Mouse (Mus musculus): ENCODE data around the gene C2cd2. TPM values are rescaled to one million over a fixed set of nuclear protein-coding genes. Genes with fewer than 3 reads are reported as not detected.

C2cd2 gene
- polyA plus RNA-seq, 1 experiment = 26.0 TPM

DNA sequence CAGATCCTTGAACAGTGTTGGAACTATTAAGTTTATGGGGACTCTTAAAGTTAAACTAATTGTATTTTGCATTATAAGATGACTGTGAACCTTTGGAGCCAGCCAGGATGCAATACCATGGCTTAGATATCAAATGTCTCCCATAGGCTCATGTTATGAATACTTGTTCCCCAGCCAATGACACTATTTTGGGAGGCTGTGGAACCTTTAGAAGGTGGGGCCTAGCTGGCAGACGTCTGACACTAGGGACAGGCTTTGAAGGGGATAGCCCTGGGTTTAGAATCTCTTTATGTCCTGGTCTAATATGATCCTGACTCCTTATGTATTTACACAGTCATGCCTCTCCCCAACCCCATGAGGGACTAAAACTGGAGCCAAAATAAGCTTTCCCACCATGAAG, 88.0 kb downstream of the C2cd2 start:
- no peak overlapping the region for H3K4me3 ChIP-seq (ENCODE audit: insufficient read depth, low read depth, low read length)
- WGBS = 63% methylated on average over 1 of the region's 1 CpGs
- no peaks in the 10 kb centered on the region for H3K27me3 ChIP-seq (replicated peaks; ENCODE audit: control insufficient read depth, insufficient read depth, low read length)
- DNase-seq = no peak
- no peak overlapping the region for H3K27ac ChIP-seq (ENCODE audit: insufficient read depth, low read depth, low read length)
- peaks cover 2% of the 10 kb centered on the region; the same call in 1 of the 2 replicates for H3K36me3 ChIP-seq (ENCODE audit: control insufficient read depth, insufficient read depth, low read length)
- H3K4me1 ChIP-seq (ENCODE audit: control insufficient read depth, insufficient read depth, low read length) = no peaks in the 10 kb centered on the region
- TF ChIP-seq POLR2A (IDR thresholded peaks at IDR 0.05; ENCODE audit: low read depth, low read length) = no peak
- no peak for TF ChIP-seq CTCF (conservative IDR thresholded peaks at IDR 0.05; ENCODE audit: insufficient read depth, insufficient read length, low read depth, low read length)

GRCm38 (mm10) chr16:97872657-97873056, 89.7 kb downstream of the C2cd2 start:
- WGBS = 51% methylated on average over 5 of the region's 5 CpGs
- Histone ChIP-seq H3K27ac (ENCODE audit: insufficient read depth, low read depth, low read length) (no peak overlapping the region), H3K27me3 (replicated peaks; ENCODE audit: control insufficient read depth, insufficient read depth, low read length) (no peaks in the 10 kb centered on the region), H3K4me1 (ENCODE audit: control insufficient read depth, insufficient read depth, low read length) (no peaks in the 10 kb centered on the region), H3K36me3 (ENCODE audit: control insufficient read depth, insufficient read depth, low read length) (peaks cover 2% of the 10 kb centered on the region; the same call in 1 of the 2 replicates), H3K4me3 (ENCODE audit: insufficient read depth, low read depth, low read length) (no peak overlapping the region)
- DNase-seq = peak; percentile 43
- TF ChIP-seq CTCF (conservative IDR thresholded peaks at IDR 0.05; ENCODE audit: insufficient read depth, insufficient read length, low read depth, low read length) = no peak
- no peak for TF ChIP-seq POLR2A (IDR thresholded peaks at IDR 0.05; ENCODE audit: low read depth, low read length)

DNA sequence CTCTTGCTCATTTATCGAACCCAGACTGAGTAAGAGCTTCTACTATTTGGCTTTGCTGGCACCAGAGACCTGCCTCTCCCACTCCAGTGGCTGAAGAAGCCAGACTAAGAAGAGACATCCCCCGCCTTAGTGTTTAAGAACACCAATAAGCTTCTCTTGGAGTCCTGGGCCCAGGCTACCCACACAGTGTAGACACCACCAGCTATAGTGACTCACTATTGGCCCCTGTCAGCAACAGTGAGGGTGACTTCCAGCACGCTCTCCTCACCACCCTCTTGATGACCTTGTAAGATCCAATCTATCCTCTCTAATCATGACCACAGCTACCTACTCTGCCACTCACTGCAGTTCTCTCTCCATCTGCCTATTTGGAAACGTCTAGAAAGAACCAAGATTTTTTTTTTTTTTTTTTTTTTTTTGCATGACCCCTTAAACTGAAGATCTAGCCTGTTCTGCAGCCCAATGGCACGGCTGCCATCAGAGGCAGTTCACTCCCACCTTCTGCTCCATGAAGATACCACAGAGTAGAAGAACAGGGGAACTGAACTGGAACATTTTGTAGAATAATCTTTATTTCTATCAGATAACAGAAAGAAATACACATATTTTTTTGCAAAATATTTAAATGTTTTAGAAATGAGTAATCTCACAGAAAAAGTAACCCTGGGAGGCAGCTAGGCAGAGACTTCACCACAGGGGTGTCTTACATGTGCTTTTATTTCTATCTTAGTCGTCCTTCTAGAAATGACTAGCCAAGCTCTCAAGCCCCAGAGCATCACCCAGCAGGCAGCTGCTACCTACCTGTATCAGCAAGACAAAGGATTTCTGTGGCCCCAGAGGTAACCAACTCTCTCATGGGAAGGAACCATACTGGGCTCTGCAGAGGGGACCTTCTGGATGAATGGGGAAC, 93.0 kb downstream of the C2cd2 start:
- H3K4me1 ChIP-seq (ENCODE audit: control insufficient read depth, insufficient read depth, low read length) = no peaks in the 10 kb centered on the region
- no peak for DNase-seq
- no peak overlapping the region for H3K4me3 ChIP-seq (ENCODE audit: insufficient read depth, low read depth, low read length)
- no peaks in the 10 kb centered on the region; the same call in none of the 2 replicates for H3K36me3 ChIP-seq (ENCODE audit: control insufficient read depth, insufficient read depth, low read length)
- H3K27ac ChIP-seq (ENCODE audit: insufficient read depth, low read depth, low read length) = no peak overlapping the region
- TF ChIP-seq CTCF (conservative IDR thresholded peaks at IDR 0.05; ENCODE audit: insufficient read depth, insufficient read length, low read depth, low read length) (no peak), POLR2A (IDR thresholded peaks at IDR 0.05; ENCODE audit: low read depth, low read length) (no peak)
- WGBS = 81% methylated on average over 6 of the region's 6 CpGs
- H3K27me3 ChIP-seq (replicated peaks; ENCODE audit: control insufficient read depth, insufficient read depth, low read length) = no peaks in the 10 kb centered on the region

DNA sequence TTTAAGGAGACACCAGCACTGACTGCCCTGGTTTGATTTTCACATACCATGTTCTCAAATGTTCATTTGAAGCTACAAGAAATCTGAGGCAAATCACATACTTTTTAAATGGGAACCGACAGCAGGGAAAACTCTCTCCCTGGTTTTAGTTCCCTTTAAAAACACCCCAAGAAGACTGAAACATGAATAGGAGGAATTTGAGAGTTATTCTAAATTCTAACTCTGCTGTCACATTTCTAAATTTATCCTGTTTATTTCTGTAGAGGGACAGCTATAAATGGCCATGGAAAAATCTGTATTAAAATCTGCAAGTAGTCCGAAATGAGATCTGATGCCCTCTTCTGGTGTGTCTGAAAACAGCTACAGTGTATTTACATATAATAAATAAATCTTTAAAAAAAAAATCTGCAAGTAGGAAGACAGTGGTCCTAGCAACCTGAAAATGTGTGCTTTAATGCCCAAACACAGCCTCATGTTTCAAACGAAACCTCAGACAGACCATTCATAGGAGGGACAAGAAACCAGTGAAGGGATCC, 98.4 kb downstream of the C2cd2 start:
- TF ChIP-seq CTCF (conservative IDR thresholded peaks at IDR 0.05; ENCODE audit: insufficient read depth, insufficient read length, low read depth, low read length) (no peak), POLR2A (IDR thresholded peaks at IDR 0.05; ENCODE audit: low read depth, low read length) (no peak)
- Histone ChIP-seq H3K4me1 (ENCODE audit: control insufficient read depth, insufficient read depth, low read length) (no peaks in the 10 kb centered on the region), H3K4me3 (ENCODE audit: insufficient read depth, low read depth, low read length) (no peak overlapping the region), H3K27me3 (replicated peaks; ENCODE audit: control insufficient read depth, insufficient read depth, low read length) (no peaks in the 10 kb centered on the region), H3K27ac (ENCODE audit: insufficient read depth, low read depth, low read length) (no peak overlapping the region), H3K36me3 (ENCODE audit: control insufficient read depth, insufficient read depth, low read length) (no peaks in the 10 kb centered on the region; the same call in 1 of the 2 replicates)
- 82% methylated on average over 3 of the region's 3 CpGs for WGBS
- no peak for DNase-seq

DNA sequence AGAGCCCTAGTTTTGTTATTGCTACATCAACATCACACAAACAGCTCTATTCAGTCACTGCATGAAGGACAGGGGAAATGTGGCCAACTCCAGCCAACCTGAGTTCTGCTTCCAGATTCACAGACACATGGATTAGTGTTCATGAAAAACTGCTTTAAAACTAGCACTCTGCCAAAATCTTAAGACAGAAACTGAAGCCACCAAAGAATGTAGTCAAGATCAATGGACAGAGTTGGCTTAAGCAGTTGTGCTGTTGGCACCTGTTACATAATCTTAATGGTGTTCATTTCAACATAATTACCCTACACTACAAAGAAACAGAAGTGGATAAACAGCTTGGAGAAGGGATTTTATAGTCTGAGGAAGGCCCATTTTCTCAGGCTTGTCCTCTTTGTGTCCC, 106.3 kb downstream of the C2cd2 start:
- no peak for DNase-seq
- no peak overlapping the region for H3K4me3 ChIP-seq (ENCODE audit: insufficient read depth, low read depth, low read length)
- TF ChIP-seq CTCF (conservative IDR thresholded peaks at IDR 0.05; ENCODE audit: insufficient read depth, insufficient read length, low read depth, low read length) = no peak
- no peak for TF ChIP-seq POLR2A (IDR thresholded peaks at IDR 0.05; ENCODE audit: low read depth, low read length)
- no peaks in the 10 kb centered on the region for H3K27me3 ChIP-seq (replicated peaks; ENCODE audit: control insufficient read depth, insufficient read depth, low read length)
- H3K27ac ChIP-seq (ENCODE audit: insufficient read depth, low read depth, low read length) = no peak overlapping the region
- H3K36me3 ChIP-seq (ENCODE audit: control insufficient read depth, insufficient read depth, low read length) = no peaks in the 10 kb centered on the region
- no peaks in the 10 kb centered on the region for H3K4me1 ChIP-seq (ENCODE audit: control insufficient read depth, insufficient read depth, low read length)

DNA sequence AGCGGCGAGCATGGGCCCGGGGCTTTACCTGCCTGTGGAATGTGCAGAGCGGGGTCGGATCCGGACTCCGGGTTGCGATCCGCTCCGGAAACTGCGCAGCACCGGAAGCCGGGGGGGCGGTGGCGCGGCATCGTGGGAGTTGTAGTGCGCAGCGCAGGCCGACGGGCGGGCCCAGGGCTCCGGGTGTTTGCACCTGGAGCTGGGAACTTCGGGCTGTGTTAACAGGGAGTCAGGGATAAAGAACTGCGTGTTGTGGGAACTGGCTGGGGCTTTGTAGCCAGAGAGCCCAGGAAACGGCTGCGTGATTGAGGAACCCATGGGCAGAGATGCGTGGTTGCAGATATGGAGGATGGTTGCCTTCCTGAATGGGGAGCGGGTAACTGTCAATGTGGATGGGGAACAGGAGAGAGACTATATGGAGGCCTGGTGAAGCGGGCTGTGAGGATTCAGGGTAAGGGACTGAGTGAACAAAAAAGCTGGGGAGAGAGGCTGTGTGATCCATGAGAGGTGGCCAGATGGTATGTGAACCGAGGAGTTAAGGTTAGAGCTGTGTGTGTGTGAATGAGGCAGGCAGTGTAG, 110.6 kb downstream of the C2cd2 start, which contains the start of gene Prdm15:
TSS of gene Prdm15 (minus strand) at position 110 of the 579 bp plus-strand sequence.
- Histone ChIP-seq H3K4me1 (ENCODE audit: control insufficient read depth, insufficient read depth, low read length) (no peaks in the 10 kb centered on the region), H3K27me3 (replicated peaks; ENCODE audit: control insufficient read depth, insufficient read depth, low read length) (no peaks in the 10 kb centered on the region), H3K36me3 (ENCODE audit: control insufficient read depth, insufficient read depth, low read length) (no peaks in the 10 kb centered on the region), H3K27ac (ENCODE audit: insufficient read depth, low read depth, low read length) (peak within 1 kb of the TSS; percentile 88), H3K4me3 (ENCODE audit: insufficient read depth, low read depth, low read length) (peak within 1 kb of the TSS; percentile 91)
- WGBS = 1% methylated on average over 31 of the region's 31 CpGs
- peak; percentile 92 for DNase-seq
- TF ChIP-seq CTCF (conservative IDR thresholded peaks at IDR 0.05; ENCODE audit: insufficient read depth, insufficient read length, low read depth, low read length) (no peak), POLR2A (IDR thresholded peaks at IDR 0.05; ENCODE audit: low read depth, low read length) (no peak)
